Mouse (Mus musculus) testis, postnatal 10 days (tissue): ENCODE measurements at regions not wholly inside any gene's neighbourhood (a gene's known extent, or its start where the extent isn't known, plus 50 kb on each side); places are given as distances from the start of the nearest gene placed in this dataset.
A peak's percentile ranks its signal among the peaks of the same experiment; 100 is the strongest.

Experiments
- DNase-seq: peaks from one replicate; pipeline ENCODE4 v3.0.0; 2021; ENCODE audit warnings: low spot score

DNA sequence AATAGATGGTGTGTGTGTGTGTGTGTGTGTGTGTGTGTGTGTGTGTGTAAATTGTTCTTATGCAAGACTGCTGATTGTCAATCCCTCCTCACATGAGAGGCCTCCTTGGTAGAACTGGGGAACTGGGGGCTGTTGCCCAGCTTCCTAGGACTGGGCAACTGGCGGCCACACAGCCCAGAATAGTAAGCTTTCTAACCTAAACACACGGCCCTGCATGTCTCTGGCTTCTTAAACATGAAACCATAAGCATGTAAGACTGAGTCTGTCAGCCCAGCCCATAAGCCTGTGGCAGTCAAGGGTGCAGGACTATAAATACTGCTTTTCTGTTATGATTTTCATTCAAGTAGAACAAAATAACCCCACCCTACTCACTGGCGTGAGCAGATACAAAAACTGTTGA, 60.7 kb downstream of the Ifng start:
- DNase-seq, result no peak

DNA sequence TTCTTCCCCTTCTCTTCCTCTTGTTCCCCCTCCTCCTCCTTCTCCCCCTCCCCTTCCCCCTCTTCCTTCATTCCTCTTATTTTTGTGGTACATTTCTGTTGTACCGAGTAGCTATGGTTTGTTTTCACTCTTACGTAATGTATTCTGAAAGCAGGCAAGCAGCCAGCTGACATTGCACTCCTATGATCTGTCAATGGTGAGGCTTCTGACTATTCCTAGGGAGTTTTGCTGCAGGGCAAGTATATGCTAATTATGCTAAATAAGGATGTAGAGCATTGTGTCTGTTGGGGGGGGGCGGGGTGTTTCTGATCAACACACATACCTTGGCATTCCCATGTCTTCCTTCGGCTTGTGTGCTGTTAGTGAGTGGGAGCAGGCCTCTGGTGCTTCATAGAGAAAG, 64.0 kb downstream of the Ifng start:
- no peak for DNase-seq

DNA sequence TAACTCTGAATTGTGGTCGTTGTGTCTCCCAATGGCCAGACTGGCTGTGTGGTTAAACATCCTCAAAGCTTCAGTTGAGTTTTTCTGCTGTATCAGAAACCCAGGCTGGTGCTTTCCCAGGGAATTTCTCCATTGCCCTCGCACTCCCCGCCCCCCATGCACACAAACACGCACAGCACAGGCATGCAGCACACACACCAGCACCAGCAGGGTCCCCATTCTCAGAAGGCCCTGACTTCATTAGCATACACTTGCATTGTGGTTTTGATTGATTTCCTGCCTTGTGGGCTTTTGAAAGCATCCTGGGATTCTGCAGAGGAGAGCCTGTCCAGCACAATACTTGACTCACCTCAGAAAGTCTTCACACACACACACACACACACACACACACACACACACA, 65.3 kb downstream of the Ifng start:
- no peak for DNase-seq

DNA sequence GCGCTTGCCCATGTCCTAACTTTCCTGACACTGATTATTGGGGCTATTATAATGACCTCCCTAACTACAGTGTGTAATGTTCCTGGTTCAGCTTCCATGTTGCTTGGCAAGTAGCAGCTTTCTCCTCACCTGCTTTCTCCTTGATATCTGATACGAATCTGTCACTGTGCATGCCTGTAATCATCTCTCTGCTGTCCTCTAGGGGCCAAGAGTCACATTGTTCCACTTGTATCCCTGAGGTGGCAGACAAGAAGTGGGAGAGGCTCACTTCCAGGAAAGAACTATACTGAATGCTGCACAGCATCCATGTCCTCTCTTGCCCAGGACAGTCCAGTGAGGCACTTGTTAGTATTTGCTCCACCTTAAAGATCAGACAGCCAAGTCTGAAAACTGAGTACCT, 66.8 kb downstream of the Ifng start:
- no peak for DNase-seq

DNA sequence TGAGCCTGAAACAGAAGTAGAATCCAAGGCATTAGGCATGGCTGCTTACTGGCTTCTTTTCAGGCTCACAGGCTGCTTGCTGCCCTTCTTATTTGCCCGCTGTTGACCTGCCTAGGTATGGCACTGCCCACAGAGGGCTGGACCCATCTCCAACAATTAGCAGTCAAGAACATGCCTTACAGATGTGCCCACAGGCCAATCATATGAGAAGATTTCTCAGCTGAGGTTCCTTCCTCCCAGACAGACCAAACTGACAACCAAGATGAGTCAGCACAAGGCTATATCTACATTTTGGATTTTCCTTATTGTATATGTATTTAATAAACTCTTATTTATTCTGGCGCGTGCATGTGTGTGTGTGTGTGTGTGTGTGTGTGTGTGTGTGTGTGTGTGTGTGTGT, 76.0 kb downstream of the Ifng start:
- no peak for DNase-seq

DNA sequence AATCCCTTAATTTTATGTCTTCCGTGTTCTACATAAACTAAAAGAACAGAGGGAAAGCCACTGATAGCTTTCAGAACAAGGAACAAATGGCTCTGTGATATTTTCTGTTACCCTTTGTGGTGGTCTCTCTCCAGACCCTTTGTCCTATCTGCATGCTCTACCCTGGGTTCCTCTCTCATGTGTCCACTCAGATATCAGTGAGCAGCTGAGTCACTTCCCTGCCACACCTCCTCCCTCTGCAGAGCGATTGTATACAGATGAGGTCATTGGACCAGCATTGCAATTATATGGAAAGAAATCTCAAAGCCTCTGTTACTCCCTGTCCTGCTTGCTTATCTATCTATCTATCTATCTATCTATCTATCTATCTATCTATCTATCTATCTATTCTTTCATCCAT, 77.1 kb downstream of the Ifng start:
- no peak for DNase-seq

DNA sequence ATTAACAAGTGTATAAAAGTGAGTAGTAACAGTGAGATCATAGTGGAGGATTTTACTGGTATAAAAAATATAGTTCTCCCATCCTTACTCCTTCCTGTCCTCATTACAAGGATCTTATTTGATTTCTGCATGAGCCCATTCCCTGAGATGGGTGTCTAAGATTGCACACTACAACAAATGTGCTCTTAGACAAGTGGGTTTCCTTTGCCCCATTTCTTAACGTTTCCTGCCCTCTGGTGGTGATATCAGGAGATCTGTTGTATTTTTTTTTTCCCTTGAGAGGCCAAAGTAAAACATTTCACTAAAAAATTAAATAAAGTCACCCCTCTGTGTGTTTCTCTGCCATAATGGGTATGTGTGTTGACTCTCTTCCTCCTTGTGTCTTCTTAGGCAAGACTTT, 105.1 kb downstream of the Ifng start:
- DNase-seq, result no peak

DNA sequence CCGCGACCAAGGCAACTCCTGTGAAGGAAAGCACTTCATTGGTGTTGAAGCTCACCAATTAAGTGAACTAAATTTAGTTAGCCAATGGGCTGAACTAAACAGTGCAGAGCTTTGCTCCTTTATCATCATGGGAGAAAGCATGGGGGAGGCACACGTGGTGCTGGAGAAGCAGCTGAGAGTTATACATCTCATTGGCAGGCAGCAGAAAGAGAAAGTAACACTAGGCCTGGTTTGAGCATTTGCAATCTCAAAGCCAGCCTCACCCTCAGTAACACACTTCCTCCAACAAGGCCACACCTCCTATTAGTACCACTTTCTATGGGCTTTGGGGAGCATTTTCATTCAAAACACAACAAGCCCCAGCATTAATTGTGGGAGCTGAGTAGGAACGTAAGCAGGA, 109.4 kb downstream of the Ifng start:
- DNase-seq, result no peak

DNA sequence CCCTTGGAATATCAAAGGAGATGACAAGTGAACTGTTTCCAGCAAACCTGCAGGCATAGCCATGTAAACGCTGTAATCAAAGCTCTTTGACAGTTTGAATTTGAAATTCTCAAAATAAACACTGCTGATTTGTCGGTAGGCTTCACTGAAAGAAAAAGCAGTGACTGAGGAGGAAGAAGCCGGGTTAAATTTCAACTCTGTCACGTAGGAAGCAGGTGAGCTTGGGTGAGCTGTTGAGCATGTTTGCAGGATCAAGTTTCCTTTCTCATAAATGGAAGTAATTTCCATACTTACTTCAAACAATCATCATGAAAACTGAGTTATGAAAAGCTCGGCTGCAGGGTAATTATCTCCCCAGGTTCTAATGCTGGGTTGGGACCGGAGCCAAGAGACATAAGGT, 118.0 kb downstream of the Ifng start:
- DNase-seq, result no peak

DNA sequence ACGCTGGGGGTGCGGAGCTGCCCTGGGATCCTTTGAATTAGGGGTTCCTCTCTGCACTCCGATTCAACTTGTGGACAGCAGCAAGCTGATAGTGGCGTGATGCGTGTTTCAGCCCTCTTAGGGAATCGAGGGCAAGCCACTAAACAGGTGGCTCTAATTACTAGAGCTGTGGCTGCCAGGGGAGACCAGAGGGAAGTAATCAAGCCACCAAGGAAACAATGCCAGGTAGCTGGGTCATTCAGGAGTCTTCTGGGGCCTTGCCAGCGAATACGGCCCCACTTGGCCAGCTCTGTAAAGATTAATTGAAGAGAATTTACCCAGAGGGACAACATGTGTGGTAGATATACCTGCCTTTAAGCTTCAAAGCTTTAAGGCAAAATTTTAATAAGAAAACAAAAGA, 123.2 kb downstream of the Ifng start:
- no peak for DNase-seq

DNA sequence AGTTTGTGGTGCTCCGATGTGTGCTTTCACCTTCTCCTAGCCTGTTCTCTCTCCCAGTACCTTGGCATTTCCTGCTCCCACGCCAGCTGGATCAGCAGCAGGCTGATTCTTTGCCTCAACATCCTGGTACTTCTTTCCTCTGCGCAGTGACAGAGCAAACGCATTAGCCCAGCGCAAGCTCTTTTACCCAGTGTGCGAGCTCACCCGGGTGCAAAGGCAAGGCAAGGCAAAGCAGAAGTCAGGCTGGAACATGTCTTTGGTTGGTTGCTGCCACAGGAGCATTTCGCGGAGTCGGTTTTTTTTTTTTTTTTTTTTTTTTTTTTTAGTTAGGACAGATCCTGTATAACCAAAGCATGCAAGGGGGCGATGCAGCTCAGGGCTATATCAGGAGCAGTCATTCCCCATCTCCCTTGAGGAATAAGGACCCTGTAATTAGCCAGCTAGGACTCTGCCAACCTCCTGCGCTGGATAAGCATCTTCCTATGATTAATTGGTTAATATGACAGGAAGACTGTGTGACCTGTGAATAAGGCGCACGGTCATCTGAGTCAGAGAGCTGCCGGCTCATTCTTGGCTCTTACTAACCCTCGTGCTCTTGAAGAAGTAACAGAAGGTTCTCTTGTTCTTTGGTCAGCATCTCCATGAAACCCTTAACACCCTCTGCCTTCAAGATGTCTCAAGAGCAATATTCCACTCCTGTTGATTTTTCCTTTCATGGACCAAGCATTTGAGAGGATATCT, 123.9 kb downstream of the Ifng start:
- no peak for DNase-seq

DNA sequence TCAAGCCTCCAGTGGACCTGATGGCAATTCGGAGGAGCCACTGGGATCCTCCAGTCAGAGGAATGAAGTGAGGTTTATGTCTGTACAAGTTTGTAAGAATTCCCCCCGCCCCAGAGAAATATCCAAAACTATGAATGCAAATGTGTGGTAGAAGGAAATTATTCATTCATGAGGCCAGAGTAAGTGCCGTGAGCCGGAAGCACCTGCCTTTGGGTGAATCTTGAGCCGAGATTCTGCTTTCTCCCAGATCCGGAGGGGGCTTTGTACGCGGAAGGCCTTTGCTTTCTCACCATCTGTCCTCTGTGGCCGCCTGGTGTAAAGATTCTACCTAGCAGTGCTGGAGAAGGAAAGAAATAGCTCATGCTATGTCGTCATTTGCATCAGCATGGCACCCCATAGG, 127.8 kb downstream of the Ifng start:
- no peak for DNase-seq

DNA sequence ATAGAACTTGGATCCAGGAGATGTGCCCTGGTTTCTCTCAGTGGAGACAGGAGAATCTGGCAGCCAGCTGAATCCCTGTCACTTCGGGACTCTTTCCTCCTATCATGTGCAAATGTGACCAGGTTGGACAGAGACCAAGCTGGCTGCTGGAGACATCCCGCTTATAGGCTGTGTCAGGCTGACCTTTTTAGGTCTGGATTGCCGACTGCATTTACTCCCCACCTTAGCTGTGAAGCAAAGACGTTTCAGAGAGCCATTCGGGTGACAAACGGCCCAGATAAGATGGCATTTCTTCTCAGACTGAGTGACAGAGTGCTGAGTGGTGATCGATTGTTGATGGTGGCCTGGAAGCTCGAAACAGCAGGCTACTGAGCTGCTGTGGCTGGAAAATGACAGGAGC, 128.6 kb downstream of the Ifng start:
- DNase-seq, result no peak

DNA sequence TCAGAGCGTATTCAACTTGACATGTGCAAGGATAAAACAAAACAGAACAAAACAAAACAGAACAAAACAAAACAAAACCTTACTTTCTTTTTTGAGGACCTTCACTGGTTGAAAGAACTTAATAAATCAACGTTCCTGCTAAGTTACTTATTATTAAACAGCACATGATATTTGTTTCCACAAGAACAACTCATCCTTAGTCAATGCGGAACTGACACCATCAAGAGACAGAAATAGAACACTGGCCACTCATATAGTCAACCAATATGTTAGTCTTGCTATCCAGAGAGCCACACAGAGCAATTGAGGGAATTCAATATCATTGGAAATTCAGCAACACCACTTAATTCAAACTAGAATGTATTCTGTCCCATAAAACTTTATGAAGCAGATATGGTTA, 132.4 kb downstream of the Ifng start:
- DNase-seq, result no peak

DNA sequence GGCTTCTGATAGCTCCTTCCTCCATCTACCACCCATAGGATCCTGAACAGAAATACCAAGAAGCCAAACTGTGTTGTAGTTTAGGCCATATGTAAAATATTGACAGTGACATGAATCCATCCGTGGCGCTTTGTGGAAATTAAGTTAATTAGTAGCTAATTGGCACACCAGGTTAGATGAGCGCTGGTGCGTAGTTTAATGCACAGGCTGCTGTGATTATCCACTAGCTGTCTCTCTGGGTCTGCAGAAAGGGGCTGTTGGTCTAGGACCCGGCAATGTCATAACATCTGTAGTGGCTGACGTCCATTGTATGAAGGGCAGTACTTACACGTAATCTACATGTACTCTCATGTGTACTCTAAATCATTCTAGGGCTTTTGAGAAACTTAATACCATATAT, 134.7 kb downstream of the Ifng start:
- DNase-seq, result no peak

DNA sequence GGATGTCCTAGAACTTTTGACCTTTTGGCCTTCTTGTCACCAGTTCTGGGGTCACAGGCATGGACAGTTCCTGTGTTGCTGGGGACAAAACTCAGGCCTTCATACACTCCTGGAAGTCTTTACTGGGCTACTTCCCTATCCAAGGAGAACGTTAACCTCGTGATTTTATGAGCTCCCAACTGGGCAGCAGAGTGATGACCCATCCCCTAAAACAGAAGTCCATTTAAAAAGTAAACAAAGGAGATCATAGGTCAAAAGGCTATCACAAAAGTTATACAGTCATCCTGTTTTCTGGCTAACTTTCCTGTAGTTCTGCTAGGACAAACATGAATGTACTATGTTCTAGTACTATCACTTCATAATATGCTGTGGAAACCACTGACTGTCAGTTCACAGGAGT, 140.5 kb downstream of the Ifng start:
- no peak for DNase-seq

DNA sequence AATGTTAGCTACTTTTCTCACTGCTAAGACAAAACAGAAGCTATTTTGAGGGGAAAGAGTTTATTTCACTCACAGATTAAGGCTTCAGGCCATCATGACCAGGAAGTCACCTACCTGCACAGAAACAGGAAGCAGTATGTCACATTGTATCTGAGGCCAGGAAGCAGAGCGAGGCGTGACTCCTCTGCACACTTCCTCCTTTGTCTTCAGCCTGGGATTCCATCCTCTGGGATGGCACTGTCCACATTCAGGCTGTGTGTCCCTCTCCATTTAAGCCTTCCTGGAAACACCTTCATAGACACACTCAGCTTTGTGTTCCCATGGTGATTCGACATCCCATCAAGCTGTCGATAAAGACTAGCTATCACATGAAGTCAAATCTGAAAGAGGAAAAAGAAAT, 145.0 kb downstream of the Ifng start:
- DNase-seq, result no peak

DNA sequence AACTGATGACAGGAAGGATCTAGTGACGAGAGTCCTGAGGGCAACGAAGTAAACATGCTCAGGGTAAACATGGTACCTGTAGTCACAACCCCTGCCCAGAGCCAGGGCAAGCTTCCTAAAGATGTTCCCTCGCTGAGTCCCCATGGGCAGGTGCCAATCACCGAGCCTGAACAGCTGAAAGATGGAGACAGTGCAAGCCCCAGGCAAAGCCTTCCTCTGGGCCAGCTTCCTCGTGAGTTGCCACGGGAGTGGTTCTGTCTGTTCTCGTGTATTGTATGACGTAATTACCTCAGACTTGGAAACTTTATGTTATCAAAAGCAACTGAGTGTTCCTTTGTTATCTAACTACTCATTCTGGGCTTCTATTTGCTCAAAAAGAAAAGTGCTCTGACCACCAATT, 147.4 kb downstream of the Ifng start:
- no peak for DNase-seq

DNA sequence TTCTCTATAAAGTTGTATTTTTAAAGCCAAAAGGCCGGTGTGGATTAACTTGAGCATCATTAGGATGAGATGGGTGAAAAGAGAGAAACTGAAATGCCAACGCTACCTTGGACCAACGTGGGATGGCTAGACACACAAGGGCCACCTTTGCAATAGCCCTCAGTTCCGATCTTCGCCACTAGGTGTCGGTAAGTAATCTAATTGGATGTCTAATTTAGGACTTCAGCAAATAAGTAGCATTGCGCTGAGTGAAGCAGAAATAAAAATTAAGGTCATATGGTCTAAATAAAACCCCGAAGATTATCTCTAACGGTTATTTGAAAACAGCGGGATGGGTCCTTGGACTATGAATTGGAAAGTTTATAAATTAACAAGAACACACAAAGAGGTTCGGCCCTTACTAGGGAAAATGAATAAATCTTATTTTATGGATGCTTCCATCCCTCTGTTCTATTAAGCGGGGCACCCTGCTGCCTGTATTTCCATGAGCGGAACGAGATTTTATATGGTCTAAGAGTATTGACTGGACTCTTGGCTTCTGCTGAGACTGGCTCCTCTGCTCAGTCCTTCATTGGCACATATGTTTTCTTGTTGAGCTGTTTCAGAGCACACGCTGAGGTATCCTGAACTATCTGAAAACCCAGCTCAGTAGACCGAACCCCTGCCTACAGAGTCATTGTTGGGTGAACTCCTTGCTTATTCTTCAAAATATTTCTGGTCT, 152.0 kb downstream of the Ifng start:
- DNase-seq, result peak; percentile 92

DNA sequence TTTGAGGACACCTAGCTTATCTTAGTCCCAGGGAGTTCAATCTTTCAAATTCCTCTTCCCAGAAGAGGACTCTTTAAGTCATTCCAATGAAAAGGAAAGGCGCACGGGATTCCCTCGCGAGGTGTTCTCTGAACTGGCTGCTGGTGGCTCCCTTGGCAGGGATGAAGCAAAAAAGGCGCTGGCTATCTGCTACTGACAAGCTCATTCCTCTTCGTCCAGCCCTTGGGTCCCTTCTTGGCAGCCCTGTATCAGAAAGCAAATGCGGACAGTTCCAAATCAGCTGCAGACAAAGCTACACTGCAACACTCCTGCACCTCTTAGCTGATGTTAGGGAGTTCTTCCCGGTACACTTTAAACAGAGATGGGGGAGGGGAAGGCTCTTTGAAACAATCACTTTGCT, 155.4 kb downstream of the Ifng start:
- DNase-seq, result no peak

DNA sequence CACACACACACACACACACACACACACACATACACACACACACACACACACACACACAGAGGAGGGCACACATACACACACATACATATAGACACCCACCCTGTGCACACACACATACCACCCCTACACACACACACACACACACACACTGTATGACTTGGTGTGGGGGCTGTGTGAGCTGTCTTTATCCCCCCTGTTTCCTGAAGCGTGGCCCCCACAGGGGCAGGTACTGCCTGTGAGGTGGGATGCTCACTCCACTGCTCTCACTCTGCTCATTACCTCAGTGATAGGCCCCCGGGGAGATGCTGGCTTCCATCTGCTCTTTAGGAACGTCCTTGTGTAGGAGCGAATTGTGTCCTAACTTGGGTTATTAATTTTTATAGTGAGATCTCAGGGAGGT, 157.7 kb downstream of the Ifng start:
- DNase-seq, result no peak

DNA sequence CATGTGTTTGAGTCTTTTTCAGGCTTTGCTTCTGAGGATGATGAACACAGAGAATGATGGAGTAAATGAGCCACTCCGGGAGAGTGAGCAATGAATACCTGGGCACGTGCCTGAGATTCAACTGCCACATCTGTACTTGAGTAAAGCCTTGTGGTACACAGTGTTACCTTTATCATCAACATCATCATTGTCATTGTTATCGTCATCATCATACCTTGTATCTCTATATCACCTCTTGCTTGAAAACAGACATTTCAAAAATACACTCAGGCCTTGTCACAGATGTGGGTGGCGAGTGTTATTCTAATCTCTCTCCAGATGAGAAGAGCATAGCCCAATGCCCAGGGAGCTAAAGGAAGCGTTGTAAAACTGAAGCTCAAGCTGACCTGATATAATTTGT, 158.4 kb downstream of the Ifng start:
- no peak for DNase-seq

DNA sequence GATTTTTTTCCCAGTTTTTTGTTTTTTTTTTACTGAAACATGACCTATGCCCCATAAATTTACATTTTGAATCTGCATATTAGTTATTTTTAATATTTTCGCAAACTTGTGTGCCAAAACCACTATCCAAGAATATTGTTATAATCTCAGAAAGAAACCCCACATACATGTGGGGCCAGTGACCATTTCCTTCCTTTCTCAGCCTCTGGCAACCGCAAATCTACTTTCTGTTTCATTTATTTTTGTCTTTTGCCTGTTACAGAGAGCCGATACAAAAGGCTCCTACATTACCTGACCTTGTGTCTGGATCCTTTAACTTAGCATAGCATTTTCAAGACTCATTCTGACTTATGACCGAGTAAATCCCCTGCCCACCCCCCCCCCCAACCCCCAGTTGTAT, 158.8 kb downstream of the Ifng start:
- no peak for DNase-seq

DNA sequence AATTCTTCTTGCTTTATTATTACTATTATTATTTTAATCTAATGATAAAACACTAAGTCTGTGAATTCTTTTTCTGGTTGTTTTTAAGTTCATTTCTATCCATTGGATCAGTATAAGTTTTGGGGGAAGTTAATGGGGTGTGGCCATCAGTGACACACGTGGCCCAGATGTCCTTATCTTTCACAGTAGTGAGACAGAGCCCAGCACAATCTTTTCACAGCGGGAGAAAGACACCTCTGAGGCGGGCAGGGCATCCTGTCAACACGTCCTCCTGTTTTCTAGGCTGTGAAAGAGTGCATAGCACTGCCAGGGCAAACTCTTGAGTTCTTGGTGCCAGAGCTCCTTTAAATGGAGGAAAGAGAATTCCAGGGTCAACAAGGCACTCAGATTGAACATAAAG, 162.1 kb downstream of the Ifng start:
- no peak for DNase-seq
